Mouse (Mus musculus) CH12.LX (cell line): ENCODE measurements around the gene Nphp4. TPM values are rescaled to one million over a fixed set of nuclear protein-coding genes. Genes with fewer than 3 reads are reported as not detected.

Experiments
- DNase-seq: peaks from one replicate; pipeline ENCODE4 v3.0.0-alpha.2; 2013; ENCODE audit errors: extremely low read depth
- H3K27ac ChIP-seq: 2 replicates; pipeline ENCODE4 v1.5.1; 2012; ENCODE audit warnings: low read depth, mild to moderate bottlenecking, control low read depth, moderate library complexity; ENCODE audit not compliant: insufficient read depth
- H3K27me3 ChIP-seq: replicated peaks from 2 replicates; pipeline ENCODE3; 2012; ENCODE audit warnings: inconsistent platforms
- H3K36me3 ChIP-seq, 2 experiments: replicated peaks in 1 of 2; 2 replicates each; pipeline versions ENCODE3 to v1.6.1; 2012; ENCODE audit warnings: inconsistent platforms in 1 of 2, low read length in 1 of 2, mild to moderate bottlenecking in 1 of 2, mixed read lengths in 1 of 2, moderate library complexity in 1 of 2; ENCODE audit not compliant: control insufficient read depth in 1 of 2, insufficient read depth in 1 of 2
- H3K4me1 ChIP-seq, 2 experiments: 2 replicates each; pipeline ENCODE4 v1.6.1; 2012; ENCODE audit warnings: inconsistent platforms in 1 of 2, moderate library complexity in 1 of 2; ENCODE audit not compliant: insufficient read depth in 2 of 2, control insufficient read depth in 1 of 2
- H3K4me2 ChIP-seq: 2 replicates; pipeline ENCODE4 v1.6.1; 2012; ENCODE audit warnings: low read depth, mild to moderate bottlenecking, control low read depth; ENCODE audit not compliant: poor library complexity, insufficient read depth, severe bottlenecking
- H3K4me3 ChIP-seq, 3 experiments: fragments of 150-350 bp in 1 of 3; sonication (generic) in 1 of 3; replicated peaks in 1 of 3; 2 replicates each; pipeline versions ENCODE3 to v1.5.1; 2011 to 2012; ENCODE audit warnings: low read depth in 2 of 3, low read length in 2 of 3, mild to moderate bottlenecking in 2 of 3, moderate library complexity in 2 of 3, control low read depth in 1 of 3, improper control_type of control experiment in 1 of 3, inconsistent platforms in 1 of 3, mixed read lengths in 1 of 3; ENCODE audit not compliant: poor library complexity in 1 of 3
- H3K79me2 ChIP-seq: replicated peaks from 2 replicates; pipeline ENCODE4 v1.6.1; 2012; ENCODE audit warnings: mild to moderate bottlenecking, moderate library complexity; ENCODE audit not compliant: control insufficient read depth, poor library complexity, insufficient read depth, severe bottlenecking; ENCODE audit errors: extremely low read depth
- H3K9ac ChIP-seq: 2 replicates; pipeline ENCODE4 v1.6.1; 2012; ENCODE audit warnings: low read depth, mild to moderate bottlenecking, control low read depth, moderate library complexity; ENCODE audit not compliant: insufficient read depth
- H3K9me3 ChIP-seq: replicated peaks from 2 replicates; pipeline ENCODE3; 2012; ENCODE audit warnings: low read length, inconsistent platforms, mixed read lengths
- BHLHE40 ChIP-seq: IDR thresholded peaks from 2 replicates; pipeline ENCODE4 v1.6.1; 2011; ENCODE audit warnings: mild to moderate bottlenecking, low read depth, low read length, improper control_type of control experiment
- CHD1 ChIP-seq: IDR thresholded peaks from 2 replicates; pipeline ENCODE4 v1.6.1; 2012; ENCODE audit warnings: low read depth, low read length, improper control_type of control experiment, inconsistent platforms
- CHD2 ChIP-seq: IDR thresholded peaks from 2 replicates; pipeline ENCODE4 v1.6.1; 2011; ENCODE audit warnings: low read length, improper control_type of control experiment
- CTCF ChIP-seq, 2 experiments: IDR thresholded peaks in 1 of 2; conservative IDR thresholded peaks in 1 of 2; 2 replicates each; pipeline ENCODE4 v1.5.1; 2011 to 2012; ENCODE audit warnings: low read depth in 2 of 2, low read length in 2 of 2, improper control_type of control experiment in 1 of 2, inconsistent platforms in 1 of 2, mild to moderate bottlenecking in 1 of 2, moderate library complexity in 1 of 2
- E2F4 ChIP-seq: IDR thresholded peaks from 2 replicates; pipeline ENCODE4 v1.6.1; 2011; ENCODE audit warnings: low read depth, low read length, improper control_type of control experiment; ENCODE audit not compliant: insufficient replicate concordance
- GABPA ChIP-seq: IDR thresholded peaks from 2 replicates; pipeline ENCODE4 v1.6.1; 2012; ENCODE audit warnings: low read depth, low read length, improper control_type of control experiment, inconsistent platforms; ENCODE audit not compliant: insufficient replicate concordance
- JUND ChIP-seq: conservative IDR thresholded peaks from 2 replicates; pipeline ENCODE4 v1.6.1; 2011; ENCODE audit warnings: low read depth, low read length, improper control_type of control experiment
- KAT2A ChIP-seq: IDR thresholded peaks from 2 replicates; pipeline ENCODE4 v1.6.1; 2012; ENCODE audit warnings: low read length, improper control_type of control experiment, inconsistent platforms; ENCODE audit not compliant: insufficient replicate concordance
- MAFK ChIP-seq: IDR thresholded peaks from 2 replicates; pipeline ENCODE4 v1.6.1; 2011; ENCODE audit warnings: low read length, improper control_type of control experiment; ENCODE audit not compliant: insufficient replicate concordance
- MEF2A ChIP-seq: IDR thresholded peaks from 2 replicates; pipeline ENCODE4 v1.6.1; 2014; ENCODE audit warnings: low read depth, mild to moderate bottlenecking, inconsistent platforms, low read length, improper control_type of control experiment, borderline replicate concordance
- MXI1 ChIP-seq: IDR thresholded peaks from 2 replicates; pipeline ENCODE4 v1.6.1; 2011; ENCODE audit warnings: mild to moderate bottlenecking, low read depth, low read length, improper control_type of control experiment
- NELFE ChIP-seq: IDR thresholded peaks from 2 replicates; pipeline ENCODE4 v1.6.1; 2011; ENCODE audit warnings: low read depth, low read length, improper control_type of control experiment
- POLR2A ChIP-seq: IDR thresholded peaks from 2 replicates; pipeline ENCODE4 v1.6.1; 2011; ENCODE audit warnings: low read depth, mild to moderate bottlenecking, improper control_type of control experiment, low read length
- POLR2AphosphoS2 ChIP-seq: IDR thresholded peaks from 2 replicates; pipeline ENCODE4 v1.6.1; 2011; ENCODE audit warnings: low read depth, low read length, improper control_type of control experiment
- RCOR1 ChIP-seq: conservative IDR thresholded peaks from 2 replicates; pipeline ENCODE4 v1.6.1; 2012; ENCODE audit warnings: low read depth, mild to moderate bottlenecking, inconsistent platforms, low read length, improper control_type of control experiment
- SMC3 ChIP-seq: IDR thresholded peaks from 2 replicates; pipeline ENCODE4 v1.6.1; 2011; ENCODE audit warnings: low read depth, low read length, improper control_type of control experiment
- TBP ChIP-seq: conservative IDR thresholded peaks from 2 replicates; pipeline ENCODE4 v1.6.1; 2011; ENCODE audit warnings: low read depth, low read length, improper control_type of control experiment
- UBTF ChIP-seq: IDR thresholded peaks from 2 replicates; pipeline ENCODE4 v1.6.1; 2012; ENCODE audit warnings: low read depth, mild to moderate bottlenecking, inconsistent platforms, low read length, improper control_type of control experiment, moderate library complexity
- USF2 ChIP-seq: conservative IDR thresholded peaks from 2 replicates; pipeline ENCODE4 v1.6.1; 2011; ENCODE audit warnings: low read depth, low read length, improper control_type of control experiment
- ZC3H11A ChIP-seq: IDR thresholded peaks from 2 replicates; pipeline ENCODE4 v1.6.1; 2012; ENCODE audit warnings: low read depth, mild to moderate bottlenecking, inconsistent platforms, low read length, improper control_type of control experiment
- ZMIZ1 ChIP-seq: IDR thresholded peaks from 2 replicates; pipeline ENCODE4 v1.6.1; 2012; ENCODE audit warnings: low read depth, mild to moderate bottlenecking, inconsistent platforms, low read length, improper control_type of control experiment
- ZNF384 ChIP-seq: IDR thresholded peaks from 2 replicates; pipeline ENCODE4 v1.6.1; 2012; ENCODE audit warnings: low read depth, low read length, improper control_type of control experiment, inconsistent platforms
- dilution Hi-C: fragments of 300-500 bp; cut with MboI; formaldehyde crosslinking; loops from 2 replicates; pipeline ENCODE4 v1.14.3; 2020; ENCODE audit warnings: low sequenced_read_pairs; ENCODE audit not compliant: extremely low pct_unique_long_range_greater_than_20kb, extremely low pct_ligation_motif_present
- in situ Hi-C: fragments of 300-500 bp; cut with MboI; formaldehyde crosslinking; loops from 3 replicates; pipeline ENCODE4 v1.14.3; 2019; ENCODE audit warnings: low sequenced_read_pairs, low pct_ligation_motif_present, low pct_unique_long_range_greater_than_20kb, mixed read lengths
- polyA plus RNA-seq: library from polyadenylated mRNA; unstranded; fragments of >175 nt; gene quantifications from 2 replicates; pipeline ENCODE4 v1.2.1, GENCODE M21; 2012; ENCODE audit warnings: low read depth; ENCODE audit not compliant: insufficient read length
- total RNA-seq, 2 experiments: library from RNA; depleted of rRNA; stranded (reverse); fragments of 300-350 nt in 1 of 2; fragments of >200 nt in 1 of 2; gene quantifications; 2 replicates each; pipeline ENCODE4 v1.2.3; 2012 to 2014

The Nphp4 gene
- total and polyA plus RNA-seq, 3 experiments, result 0.09 to 0.68 TPM; not detected in 1

DNA sequence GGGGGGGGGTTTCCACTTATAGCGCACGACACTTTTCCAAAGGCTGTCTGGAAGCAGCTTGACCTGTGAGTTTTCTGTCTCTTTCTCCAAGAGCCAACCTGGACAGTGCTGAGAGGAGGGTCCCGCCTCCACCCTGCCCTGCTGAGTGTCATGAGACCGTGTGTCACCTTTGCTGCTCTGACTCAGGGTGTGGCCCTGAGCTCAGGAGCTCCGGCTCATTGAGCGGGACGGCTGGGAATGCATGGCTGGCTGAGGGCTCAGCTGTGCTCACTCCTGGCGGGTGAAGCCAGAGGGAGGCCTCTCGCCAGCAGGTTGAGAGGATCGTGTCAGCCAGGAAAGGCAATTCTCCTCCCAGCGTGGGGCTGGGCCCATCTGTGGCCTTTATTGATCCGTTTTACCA is 97.8 kb downstream of the Nphp4 start:
- no peak overlapping the region for H3K4me2 ChIP-seq
- H3K9ac ChIP-seq, result no peak overlapping the region
- no peak for DNase-seq
- no peaks in the 10 kb centered on the region for H3K4me1 ChIP-seq
- no peaks in the 10 kb centered on the region for H3K36me3 ChIP-seq
- peaks cover 91% of the 10 kb centered on the region for H3K9me3 ChIP-seq
- H3K4me3 ChIP-seq, result no peak overlapping the region
- in situ Hi-C loops (no loop called here), dilution Hi-C loops (no loop called here)
- no peak for TF ChIP-seq SMC3
- no peak for TF ChIP-seq POLR2AphosphoS2
- no peak for TF ChIP-seq JUND
- no peak for TF ChIP-seq CHD1
- no peak for TF ChIP-seq POLR2A
- no peaks in the 10 kb centered on the region for H3K27me3 ChIP-seq
- no peaks in the 10 kb centered on the region for H3K79me2 ChIP-seq
- H3K27ac ChIP-seq, result no peak overlapping the region

- no peak for DNase-seq
- no peaks in the 10 kb centered on the region for H3K79me2 ChIP-seq
- dilution Hi-C loops, result no loop called here
- H3K9me3 ChIP-seq, result peaks cover 91% of the 10 kb centered on the region
- in situ Hi-C loops, result no loop called here
- H3K4me2 ChIP-seq, result no peak overlapping the region
- H3K4me3 ChIP-seq, result no peak overlapping the region
- H3K9ac ChIP-seq, result no peak overlapping the region
- H3K27ac ChIP-seq, result no peak overlapping the region
- TF ChIP-seq MXI1 (no peak), POLR2AphosphoS2 (no peak), JUND (no peak), NELFE (no peak), ZNF384 (no peak), GABPA (no peak), TBP (no peak), POLR2A (no peak), CHD2 (no peak), USF2 (no peak), E2F4 (no peak), ZC3H11A (no peak), BHLHE40 (no peak), UBTF (no peak), ZMIZ1 (no peak), MAFK (no peak), MEF2A (no peak), CTCF (conservative IDR thresholded peaks at IDR 0.05 in 1 of 2, IDR thresholded peaks at IDR 0.05 in 1 of 2; ENCODE audit: low read depth in 2 of 2, low read length in 2 of 2) (no peak), KAT2A (no peak), RCOR1 (no peak)
- no peaks in the 10 kb centered on the region for H3K4me1 ChIP-seq
- H3K36me3 ChIP-seq, result no peaks in the 10 kb centered on the region
- H3K27me3 ChIP-seq, result no peaks in the 10 kb centered on the region
Observed at GRCm38 (mm10) chr4:152576826-152577225, 100.3 kb downstream of the Nphp4 start.
